Mouse (Mus musculus): ENCODE measurements around the gene Megf6. TPM values are rescaled to one million over a fixed set of nuclear protein-coding genes. Genes with fewer than 3 reads are reported as not detected.

The Megf6 gene
- total RNA-seq, 2 experiments from 2014 or later, result 9.5 to 10.3 TPM

DNA sequence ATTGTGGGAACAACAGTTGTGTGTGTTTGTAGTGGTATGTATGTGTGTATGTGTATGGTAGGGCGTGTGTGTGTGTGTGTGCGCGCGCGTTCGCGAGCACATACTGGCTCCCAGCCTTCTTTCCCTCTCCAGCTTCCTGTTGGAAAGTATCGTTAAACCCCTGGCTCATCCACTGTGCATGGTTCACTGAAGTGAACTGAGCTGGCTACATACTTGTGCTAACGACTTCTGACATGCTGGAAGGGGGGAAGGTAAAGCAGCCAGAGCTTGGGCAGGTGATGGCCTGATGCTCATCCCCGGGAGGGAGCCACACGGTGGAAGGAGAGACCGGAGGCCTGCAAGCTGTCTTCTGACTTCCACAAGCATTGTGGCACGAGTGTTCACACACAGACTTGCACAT lies 40.9 kb downstream of the Megf6 start:
- DNase-seq, result no peak

DNA sequence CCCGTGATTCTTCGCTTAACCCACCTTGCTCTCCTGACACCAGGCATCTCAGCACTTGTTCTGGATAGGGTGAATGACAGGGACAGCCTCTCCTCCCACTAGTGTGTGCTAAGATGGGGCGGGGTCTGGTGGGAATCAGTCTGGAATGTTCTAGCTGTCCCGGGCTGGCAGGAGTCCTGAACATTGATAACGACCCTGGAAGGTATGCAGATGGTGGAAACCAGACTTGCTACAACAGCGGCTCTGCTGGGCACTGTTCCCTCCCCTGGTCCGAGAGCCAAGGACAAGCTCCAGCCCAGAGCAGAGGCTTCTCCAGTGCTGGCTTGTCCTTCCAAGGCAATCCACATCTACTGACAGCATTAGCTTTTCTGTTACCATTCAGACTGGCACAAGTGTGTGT lies 43.1 kb downstream of the Megf6 start:
- DNase-seq, result peak; percentile 41

DNA sequence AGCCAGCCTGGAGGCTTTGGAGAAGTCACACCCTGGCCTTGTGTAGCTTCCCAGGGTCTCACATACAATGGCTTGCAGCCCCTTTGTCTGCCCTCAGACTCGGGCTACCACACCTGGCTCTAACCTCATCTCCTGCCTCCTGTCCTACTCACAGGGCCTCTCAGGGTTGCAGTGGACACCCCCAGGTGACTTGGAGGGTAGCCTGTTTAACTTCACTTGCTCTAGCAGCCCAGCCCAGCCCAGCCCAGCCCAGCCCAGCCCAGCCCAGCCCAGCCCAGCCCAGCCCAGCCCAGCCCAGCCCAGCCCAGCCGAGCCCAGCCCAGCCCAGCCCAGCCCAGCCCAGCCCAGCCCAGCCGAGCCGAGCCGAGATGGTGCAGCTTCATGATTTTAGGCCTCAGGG lies 43.5 kb downstream of the Megf6 start:
- DNase-seq, result no peak

DNA sequence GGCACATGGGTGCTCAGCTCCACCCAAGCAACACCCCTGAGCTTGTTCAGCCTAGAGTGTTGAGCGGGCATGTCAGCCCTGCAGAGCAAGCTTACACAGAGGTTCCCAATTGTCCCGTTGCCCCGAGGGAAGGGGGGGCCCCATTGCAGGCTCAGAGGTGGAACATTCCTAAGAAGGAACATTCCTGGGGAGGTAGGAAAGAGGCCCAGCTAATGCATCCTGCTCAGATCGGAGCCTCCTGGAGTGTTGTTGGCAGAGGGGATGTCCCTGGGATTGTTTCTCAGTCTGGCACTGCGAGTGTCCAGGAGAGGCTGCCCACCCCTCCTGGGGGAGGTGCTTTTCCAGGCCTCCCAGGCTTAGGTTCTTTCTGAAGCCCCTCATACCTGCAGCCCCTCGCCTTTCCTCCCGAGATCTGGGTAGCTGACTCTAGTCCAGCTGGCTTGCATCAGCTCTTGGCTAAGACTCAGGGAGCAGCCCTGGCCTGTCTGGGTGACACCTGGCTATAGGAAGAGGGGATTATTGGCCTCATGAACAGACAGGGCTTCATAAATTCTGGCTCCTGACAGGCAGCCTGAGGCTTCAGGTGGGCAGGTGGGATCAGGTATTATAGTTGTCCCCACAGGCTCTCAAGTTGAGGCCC lies 47.3 kb downstream of the Megf6 start:
- DNase-seq, result no peak

DNA sequence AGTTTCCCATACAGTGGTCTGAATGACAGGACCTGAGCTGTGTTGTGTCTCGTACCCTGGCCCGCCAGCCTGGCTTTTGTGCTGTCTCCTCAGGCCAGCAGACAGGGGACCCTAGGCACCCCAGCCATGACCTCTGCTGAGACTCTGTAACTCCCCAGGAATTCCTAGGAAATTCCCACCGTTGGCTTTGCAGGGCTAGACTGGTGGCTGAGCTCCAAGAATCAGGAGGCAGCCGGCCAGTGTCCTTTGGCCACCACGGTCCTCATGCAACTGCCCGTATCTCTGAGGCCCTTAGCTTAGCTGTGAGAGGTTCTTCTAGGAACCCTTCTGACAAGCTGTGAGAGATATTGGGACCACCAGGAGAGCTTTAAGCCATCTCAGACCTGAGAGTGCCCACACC lies 52.2 kb downstream of the Megf6 start:
- DNase-seq, result peak; percentile 70

DNA sequence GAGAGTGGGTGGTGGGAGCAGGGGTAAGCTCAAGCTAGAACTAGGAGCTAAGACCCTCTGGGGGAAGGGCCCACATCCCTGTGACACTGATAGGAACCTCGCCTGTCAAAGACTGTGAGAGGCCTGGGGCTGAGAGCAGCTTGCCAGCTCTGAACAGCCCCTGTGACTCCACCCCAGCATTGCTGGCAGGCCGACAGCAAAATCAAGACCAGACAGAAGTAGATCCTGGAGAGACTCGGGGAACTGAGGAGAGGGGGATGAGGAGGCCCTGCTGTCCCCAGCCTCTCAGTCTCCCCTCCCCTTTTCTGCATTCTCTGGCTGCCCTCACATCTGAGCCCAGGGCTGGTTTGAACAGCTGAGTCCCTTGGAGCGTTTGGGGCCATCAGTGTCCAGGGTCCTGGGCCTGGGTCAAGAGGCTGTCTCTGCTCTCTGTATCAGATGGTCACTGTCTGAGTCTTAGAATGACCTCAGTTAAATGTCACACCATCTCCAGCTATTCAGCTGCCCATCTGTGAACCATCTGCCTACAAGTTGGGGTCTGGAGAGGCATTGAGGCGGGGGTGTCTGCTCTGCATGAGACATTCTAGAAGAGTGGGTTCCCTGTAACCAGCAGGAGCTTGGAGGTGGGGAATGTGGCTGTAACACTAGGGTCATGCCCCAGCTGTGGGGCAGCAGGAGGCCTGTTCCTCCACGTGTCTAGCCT lies 53.9 kb downstream of the Megf6 start:
- DNase-seq, result no peak

DNA sequence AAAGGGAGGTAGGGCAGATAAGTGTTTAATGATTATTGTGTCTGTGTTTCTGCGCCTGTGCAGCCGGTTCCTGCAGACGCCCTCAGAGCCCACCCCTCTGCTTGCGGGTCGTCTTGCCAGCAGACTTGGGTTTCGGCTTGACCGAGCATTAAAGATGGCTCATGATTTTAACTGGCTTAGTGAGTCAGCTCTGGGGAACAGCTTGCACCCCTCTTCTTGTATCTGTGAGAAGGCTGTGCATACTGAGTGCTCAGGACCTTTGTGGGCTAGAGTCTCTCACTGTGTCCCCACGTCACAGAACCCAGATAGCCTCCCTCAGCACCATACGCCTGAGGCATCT lies 54.4 kb downstream of the Megf6 start:
- DNase-seq, result no peak

DNA sequence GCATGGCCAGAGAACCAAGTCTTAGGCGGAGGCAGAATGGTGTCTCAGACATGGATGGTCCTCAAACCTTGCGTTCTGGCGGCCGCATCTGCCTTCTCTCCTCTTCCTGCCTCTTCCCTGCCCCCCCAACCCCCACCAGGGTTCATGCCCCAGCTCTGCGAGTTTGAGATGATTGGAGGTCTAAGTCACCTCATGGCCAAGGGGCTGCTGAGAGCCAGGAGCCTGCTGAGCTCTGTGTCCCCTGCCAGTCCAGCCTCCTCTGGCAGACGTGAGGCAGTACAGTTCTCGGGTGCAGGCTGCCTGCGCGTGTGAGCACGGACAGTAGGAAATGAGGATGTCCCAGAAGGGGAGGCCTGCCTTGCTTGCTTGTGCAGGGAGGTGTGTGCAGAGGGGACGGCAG lies 56.1 kb downstream of the Megf6 start:
- DNase-seq, result no peak

DNA sequence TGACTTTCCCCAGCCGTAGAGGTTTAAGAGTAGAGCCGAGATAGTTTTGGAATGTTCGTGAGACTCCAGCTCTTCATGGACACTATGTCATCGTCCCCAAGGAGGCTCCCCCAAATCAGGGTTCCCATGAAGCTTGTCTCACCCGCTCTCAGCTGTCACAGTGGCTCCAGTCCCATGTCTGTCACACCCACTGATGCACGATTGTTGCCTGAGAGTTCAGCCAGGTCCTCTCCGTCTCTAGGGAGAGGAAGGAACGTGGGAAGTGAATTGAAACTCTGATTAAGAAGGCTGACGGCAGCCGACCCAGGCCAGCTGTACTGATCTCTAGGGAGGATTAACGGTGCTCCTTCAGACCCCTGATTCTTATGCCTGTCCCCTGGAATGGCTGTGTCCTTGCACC lies 57.8 kb downstream of the Megf6 start:
- DNase-seq, result no peak

DNA sequence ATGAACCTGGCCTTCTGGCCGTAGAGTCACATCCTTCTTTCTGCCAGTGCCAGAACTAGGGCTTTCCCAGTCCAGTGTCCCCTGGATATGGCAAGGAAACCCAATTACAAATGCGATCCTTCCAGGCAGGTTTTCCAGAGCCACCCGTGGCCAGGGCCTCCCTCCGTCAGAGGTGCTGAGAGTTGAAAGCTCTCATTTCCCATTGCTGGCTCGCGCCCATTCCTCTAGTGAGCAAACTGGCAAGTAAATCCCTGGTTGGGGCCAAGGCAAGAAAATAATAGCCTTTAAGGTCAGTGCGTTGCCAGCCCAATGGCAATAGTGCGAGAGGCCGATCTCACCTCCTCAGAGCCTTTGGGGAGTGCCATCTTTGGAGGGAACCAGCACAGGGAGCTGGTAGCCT lies 59.0 kb downstream of the Megf6 start:
- no peak for DNase-seq

DNA sequence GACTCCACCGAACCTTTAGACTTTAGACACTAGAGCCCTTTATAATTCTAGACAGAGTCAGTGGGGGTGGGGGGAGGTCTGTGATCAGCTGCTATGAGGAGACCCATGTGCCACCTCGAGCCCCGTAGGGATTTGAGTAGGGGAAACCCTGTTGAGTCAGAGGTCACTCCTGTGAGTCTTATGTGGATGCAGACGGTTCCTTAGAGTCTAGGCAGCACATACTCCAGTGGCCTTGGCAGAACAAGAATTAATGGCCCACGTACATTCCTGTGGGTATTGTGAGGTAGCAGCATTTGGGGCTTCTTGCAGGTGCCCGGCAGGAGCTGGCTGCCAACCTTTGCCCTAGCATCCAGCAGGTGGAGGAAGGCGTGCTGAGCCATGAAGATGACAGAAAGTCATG lies 60.9 kb downstream of the Megf6 start:
- DNase-seq, result no peak

DNA sequence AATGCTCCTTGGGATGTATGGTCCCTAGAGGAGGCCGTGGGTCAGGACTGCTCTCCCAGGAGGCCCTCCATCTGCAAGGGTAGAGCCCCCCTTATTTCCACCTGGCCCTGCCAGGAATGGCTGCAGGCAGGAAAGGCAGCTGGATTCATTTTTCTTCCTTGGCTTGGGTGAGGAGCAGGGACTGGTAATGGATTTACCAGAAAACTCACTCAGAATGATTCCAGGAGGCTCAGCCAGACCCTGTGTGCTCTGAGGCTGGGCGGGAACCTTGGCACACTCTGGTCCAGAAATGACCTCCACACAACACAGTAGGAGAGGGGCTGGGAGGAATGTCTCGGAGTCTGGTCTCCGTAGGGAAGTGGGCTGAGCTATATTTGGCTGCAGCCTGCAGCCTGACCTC lies 61.8 kb downstream of the Megf6 start:
- DNase-seq, result no peak

DNA sequence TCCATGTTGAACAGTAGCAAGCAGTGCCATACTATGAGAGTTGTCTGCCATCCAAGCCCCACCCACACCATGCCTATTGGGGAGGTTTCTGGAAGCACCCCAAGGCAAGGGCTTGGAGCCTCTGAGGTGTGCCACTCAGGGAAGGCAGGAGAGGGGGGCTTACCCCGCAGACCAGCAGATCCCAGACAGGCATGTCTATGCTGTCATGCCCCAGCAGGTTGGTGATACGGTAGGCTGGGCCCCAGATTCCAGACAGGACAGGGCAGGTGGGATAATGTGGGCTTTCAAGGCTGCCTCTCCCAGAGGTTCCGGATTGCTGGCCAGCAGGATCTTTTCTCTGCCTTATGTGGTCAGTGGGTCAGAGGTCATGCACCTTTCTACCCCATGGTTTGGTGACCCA lies 65.5 kb downstream of the Megf6 start:
- no peak for DNase-seq

DNA sequence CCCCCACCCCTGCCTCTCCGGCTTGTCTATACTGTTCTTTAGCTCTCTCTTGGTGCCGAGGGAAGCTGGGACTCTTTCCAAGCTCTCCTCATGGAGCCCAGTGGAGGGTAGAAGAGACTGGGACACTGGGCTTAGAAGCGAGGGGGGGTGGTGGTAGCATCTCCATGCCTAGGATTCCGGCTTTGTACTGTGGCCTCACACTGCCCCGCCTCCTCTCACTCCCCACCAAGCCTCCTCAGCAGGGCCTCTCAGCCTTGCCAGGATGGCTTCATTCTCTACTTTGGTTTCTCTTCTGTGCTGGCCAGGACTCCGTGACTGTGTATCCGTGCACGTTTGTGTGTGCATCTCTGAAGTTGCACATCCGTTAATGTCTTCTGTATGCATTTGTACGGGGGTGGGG lies 66.4 kb downstream of the Megf6 start:
- DNase-seq, result no peak

DNA sequence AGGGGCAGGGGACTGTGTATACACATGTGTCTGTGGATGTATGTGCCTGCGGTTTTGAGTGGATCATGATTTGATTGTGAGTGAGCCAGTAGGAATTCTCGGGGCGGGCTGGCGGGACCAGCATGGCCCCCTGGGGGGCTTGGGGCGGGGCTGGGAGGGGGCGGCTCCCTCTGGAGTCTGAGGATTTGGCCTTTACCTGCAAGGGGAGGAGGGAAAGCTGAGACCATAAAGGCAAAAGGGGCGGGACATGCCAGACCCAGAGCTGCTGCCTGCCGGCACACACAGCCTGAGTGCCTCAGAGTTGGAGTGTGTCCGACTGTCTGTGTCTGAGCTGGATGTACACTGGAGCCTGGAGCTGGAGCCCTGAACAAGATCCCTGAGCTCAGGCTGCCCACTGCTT lies 66.8 kb downstream of the Megf6 start:
- DNase-seq, result no peak

DNA sequence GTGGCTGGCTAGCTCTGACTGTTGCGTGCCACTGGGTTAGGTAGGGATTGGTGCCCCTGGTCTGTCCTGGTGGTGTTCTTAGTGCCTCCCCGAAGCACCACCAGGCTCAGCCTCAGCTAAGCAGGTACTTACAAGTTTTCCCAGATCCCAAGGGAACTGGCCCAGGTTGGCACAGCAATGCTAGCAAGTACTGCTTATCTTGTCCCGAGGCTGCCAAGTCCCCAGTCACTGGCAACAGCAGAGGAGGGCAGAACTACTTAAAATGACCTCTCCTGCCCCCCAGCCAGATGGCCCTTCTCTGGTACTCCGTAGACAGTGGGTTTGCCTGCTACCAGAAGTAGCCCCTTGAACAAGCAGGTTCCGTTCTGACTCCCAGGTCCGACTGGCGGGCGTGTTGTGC lies 68.7 kb downstream of the Megf6 start:
- DNase-seq, result no peak

DNA sequence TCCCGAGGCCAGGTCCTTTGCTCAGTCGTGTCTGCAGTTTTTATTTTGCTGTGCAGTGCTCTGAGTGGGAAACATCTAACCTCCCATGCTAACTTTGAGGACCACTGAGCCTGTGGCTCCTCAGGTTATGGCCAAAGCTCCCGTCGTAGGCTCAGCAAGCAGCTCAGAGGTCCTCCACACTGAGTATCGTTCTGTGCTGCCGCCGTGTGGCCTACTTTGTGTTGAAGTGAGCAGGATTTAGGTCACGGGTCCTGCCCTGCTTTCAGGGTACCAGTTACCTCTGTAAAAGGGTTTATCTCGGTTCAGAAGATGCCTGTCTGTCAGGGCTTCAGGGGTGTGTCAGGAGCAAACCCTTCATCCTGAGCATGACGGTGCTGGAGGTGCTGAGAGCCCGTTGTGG lies 70.1 kb downstream of the Megf6 start:
- no peak for DNase-seq

DNA sequence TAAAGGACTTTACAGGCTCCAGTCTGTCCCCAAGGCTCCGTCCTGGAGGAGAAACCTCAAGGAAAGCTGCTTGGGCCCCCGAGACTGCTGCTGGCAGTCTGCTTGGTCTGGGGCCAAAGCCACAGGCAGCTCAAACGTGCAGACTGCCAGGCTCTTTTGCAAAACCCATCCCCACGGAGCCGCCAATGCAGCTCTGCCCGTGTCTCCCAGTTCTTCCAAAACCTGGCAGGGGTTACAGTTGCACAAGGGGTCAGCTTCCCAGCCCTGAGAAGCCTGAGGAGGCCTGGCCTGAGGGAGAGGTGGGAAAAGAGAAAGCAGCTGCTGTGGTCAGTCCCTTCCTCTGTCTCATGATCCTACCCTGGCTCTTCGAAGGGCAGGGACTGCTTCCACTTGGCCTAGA lies 74.8 kb downstream of the Megf6 start:
- peak; percentile 76 for DNase-seq

DNA sequence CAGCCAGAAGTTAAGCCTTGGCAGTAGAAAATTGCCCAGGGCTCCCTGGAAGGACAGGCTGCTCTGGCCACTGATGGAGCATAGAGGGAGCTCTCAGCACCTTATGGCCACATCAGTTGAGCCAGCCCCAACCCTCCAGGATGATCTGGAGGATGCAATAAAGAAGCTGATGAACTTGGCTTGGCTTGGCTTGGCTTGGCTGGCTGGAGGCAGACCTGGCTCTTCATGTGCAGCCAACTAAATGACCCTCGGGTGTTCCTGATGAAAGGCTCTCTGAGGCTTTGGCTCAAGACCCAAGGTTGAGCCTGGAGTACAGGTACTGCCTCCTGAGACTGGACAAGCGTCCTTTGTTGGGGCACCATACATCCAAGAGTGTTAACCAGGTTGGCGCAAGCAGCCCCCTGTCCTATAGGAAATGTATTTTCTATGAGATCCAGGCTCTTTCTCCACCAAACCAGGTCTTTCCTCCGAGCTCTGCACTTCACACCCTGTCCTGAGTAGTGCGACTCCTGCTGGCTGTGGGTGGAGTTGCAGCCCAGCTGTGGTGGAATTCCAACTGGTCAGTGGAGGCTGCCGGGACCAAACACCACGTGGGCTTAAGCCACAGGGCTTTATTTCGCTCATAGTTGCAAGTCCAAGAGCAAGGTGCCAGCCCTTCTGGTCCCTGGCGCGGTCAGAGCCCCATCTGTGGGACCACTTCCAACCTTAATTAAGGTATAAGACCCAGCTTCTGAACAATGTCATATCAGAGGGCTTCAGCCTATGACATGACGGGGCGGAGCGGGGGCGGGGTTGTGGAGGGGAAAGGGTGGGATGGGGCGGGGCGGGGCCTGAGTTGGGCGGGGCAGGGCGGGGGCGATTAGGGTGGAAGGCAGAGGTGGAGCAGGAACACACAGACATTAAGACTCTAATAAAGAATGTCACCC lies 75.8 kb downstream of the Megf6 start:
- DNase-seq, result peak; percentile 88

DNA sequence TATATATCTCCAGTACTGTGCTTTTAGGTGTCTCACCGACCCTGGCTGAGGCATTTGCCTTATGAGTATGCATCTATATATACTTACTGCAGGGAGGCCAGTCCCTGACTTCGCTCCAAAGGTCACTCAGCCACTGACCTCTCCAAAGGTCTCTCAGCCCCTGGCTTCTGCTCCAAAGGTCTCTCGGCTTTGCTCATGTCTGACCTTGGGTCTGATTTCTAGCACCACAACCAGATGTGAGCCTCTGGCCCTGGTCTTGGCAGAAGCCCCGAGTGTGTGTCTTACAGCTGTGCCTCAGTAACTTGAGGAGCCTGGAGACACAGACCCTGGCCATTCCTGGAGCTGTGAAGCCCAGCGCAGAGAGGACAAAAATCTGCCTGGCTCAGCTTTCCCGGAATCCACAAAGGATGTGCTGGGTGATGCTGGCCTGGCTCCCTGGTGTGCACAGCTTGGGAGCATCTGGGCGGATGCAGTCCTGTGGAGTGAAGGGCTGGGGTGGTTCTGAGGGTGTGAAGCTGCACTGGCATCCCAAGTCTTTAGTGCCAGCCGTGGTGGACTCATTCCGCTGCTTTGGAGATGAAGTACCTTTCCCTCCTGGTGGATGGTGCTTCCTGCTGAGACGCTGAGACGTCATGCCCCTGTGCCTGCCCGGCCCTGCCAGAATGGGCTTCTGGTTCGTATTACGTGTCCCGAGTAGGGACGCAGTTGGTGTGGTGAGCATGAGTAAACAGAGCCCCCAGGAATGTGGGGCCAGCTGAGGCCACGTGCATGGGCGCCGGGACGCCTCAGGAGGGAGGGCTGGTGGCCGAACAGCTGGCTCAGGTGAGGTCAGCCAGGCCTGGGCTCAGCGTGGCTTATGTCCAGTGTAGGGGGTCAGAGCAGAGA lies 76.9 kb downstream of the Megf6 start:
- no peak for DNase-seq

DNA sequence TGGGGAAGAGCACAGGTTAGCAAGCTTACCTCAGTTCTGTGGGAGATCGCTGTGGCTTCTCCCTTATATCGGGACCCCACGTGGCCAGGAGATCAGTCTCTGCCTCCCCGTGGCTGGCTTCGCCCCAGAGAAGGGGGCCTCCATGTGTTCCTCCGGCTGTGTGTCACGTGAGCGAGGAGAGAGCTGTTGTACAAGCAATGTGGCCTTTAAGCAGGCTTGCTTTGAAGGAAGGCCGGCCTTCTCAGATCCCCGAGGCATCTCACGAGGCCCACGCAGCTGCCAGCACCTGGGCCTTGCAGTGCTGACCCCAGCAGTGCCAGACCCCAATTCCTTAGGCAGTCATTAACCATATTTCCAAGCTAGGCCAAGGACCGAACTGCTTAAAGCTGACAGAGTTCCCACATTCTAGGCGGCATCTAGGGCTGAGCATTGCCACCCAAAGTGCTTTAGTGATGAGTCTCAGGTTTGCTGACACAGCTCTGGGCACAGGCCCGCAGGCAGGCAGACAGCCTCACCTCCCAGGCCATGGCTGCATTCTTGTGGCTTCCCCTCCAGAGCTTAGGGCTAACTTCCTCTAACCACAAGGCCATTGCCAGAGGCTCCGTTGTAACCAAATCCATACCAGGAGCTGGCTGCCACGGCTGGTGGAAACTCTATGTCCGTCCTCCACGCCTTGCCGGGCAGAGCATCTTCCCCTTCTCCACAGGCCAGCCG lies 77.7 kb downstream of the Megf6 start:
- DNase-seq, result no peak

DNA sequence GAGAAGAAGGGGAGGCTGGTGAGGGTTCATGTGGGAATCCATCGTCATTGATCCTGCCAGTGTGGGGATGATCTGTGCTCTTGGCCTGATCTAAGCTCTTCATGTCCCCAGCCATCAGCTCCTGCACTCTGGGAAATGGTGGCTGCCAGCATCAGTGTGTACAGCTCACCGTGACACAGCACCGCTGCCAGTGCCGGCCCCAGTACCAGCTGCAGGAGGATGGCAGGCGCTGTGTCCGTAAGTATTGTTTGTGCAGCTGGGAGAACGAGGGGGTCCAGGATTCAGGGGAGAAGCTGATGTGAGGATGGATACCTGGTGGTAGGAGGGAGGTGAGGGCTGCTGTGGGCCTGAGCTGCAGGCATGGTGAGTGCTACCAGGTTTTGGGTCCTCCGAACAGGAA lies 78.8 kb downstream of the Megf6 start:
- DNase-seq, result no peak
